Mouse (Mus musculus) gastrocnemius, postnatal 10 days (tissue): ENCODE measurements around the gene Casp8. TPM values are rescaled to one million over a fixed set of nuclear protein-coding genes. Genes with fewer than 3 reads are reported as not detected.
"Not testable (repeated sequence)": the region's sequence is repeated elsewhere in the genome, so short reads cannot be mapped to it uniquely, and the experiment has no call there.

ENCODE experiments used
- DNase-seq: peaks from one replicate; pipeline ENCODE4 v3.0.0; 2021; ENCODE audit warnings: mixed read lengths
- total RNA-seq, 2 experiments: library from RNA; stranded (reverse); gene quantifications; 2 replicates each; pipeline ENCODE4 v1.2.3; 2021

The Casp8 gene
- total RNA-seq, 2 experiments from 2014 or later, result 8.9 to 14.0 TPM

DNA sequence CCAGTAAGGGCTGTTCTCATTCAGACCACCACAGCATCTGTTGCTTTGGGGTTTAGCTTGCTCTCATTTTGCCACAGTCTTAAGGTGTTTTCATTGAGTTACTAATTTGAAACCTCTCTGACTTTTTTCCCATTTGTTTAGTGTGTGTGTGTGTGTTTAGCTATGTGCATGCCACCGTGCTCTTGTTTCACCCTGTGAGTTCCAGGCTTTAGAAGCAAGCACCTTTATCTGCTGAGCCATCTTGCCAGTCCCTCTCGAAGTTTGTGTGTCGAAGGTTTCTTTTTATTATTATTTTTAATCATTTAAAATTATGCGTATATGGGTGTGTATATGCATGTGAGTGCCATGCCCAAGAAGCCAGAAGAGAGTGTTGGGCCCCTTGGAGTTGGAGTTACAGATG, 3.7 kb downstream of the Casp8 start:
- DNase-seq, result no peak

DNA sequence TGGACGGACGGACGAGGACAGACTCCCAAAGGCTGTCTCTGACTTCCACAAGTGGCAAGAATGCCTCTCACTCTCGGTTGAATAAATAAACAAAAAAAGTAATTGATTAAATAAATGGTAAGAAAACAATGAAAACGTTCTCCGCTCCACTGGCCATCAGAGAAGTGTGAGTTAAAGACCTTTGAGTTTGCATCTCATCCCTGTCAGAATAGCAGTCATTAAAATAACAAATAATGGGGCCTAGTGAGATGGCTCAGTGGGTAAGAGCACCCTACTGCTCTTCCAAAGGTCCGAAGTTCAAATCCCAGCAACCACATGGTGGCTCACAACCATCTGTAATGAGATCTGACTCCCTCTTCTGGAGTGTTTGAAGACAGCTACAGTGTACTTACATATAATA, 5.5 kb downstream of the Casp8 start:
- not testable (repeated sequence) for DNase-seq

DNA sequence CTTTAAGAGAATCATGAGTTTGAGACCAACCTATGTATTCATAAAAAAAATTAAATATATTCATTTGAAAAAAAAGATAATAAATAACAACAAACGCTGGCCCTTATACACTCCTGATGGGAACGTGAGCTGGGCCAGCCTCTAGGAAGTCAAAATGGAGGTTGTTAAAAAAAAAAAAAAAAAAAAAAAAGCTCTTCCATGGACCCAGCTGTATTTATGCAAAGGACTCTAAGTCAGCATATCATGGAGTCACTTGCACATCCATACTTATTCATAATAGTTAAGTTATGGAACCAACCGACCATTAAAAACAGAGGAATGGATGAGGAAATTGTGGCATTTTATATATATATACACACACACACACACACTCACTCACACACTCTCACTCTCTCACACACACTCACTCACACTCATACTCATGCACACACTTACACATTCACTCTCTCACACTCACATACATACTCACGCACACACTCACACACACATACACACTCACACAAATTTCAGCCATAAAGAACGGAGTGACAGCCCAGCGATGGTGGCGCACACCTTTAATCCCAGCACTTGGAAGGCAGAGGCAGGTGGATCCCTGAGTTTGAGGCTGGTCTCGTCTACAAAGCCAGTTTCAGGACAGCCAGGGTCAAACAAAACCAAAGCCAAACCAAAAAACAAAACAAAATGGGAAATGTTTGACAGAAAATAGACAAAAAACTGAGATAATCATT, 6.5 kb downstream of the Casp8 start:
- no peak for DNase-seq

DNA sequence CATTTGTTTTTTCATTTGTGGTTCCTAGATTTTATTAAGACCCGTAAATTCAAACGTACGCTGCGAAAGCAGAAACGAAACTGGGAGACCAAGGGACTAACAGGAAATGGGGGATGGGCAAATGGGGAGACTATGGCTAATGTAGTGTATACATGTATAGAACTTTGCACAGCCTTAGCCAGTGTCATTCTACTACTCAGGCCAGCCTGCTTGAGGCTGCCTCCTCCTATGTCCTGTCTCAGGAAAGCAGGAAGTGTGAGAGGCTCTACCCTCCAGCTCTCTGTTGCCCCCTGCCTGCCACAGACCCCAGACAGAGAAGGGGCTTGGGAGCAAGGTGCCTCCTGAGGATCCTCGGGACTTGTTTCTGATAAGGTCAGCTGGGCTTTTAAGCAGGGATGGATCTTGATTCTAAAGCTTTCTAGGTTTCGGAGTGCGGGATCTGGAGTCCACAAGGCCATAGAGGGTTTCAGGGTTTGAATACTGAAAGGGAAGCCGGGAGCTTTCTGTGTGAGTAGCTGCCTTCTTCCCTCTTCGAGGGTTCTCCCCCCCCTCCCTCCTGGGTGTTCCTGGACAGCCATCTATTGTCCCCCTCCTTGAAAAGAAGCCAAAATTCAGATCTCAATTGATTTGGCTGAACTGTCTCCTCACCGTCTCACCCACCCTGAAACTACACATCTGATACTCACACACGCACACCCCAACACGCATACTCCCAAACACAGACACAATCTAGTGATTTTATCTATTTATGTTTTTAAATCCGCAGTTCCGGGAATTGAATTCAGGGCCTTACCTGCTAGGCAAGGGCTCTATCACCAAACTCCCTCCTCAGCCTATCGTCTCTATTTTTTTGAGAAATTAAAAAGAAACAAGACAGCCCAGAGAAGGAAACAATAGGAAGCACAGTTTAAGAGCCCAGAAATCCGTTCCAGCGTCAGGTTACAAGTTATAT, 7.4 kb downstream of the Casp8 start:
- peak; percentile 42 for DNase-seq

DNA sequence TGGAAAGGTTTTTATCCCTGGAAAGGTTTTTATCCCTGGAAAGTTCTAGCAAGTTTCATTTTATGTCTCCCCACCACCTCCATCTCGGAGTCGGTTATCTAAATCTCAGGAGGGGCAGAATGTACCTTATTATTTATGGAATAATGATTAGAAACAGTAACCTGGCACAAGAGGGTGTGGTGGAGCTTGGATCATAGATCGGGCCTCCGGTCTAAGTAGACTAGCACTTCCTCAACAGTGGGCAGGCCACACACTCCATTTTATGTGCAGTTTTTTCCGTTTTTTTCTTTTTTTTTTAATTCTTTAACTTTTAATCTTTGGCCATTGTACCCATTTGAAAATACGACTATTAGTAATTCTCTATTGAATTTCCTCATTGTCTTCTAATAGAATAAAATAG, 8.4 kb downstream of the Casp8 start:
- DNase-seq, result no peak

DNA sequence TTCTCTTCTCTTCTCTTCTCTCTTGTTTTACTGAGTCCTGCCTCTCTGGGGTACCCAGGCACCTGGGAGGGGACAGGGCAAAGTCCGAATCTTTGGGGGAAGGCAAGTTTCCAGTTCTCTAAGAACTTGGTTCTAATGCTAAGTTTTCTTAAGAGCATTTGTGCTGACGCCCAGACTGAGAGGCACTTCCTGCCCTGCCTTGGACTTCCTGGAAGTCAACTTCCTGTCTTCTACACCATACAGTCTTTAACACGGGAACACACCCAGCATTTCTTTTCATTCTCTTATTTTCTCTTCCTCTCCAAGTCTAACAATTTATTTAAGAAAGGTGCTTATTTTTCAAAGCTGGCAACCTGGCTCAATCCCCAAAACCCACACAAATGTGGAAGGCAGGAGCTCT, 11.5 kb downstream of the Casp8 start:
- DNase-seq, result no peak

DNA sequence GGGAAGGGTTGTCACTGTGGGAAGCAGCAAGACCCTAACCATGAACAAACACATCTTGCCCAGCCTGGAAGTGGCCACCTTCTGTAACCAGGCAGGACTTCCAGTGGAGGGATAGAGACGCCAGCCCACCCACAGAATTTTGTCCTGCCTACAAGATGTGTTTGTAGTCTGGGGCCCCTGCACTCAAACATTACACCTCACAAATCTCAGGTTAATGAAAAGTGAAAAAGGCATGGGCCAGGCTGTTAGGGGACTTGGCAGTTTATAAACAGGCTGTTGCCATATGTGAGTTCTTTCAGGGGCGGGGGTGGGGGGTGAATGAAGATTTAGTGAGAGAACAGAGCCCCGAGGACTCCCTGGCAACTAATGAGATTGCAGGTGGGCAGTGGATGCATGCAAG, 31.1 kb downstream of the Casp8 start:
- no peak for DNase-seq

DNA sequence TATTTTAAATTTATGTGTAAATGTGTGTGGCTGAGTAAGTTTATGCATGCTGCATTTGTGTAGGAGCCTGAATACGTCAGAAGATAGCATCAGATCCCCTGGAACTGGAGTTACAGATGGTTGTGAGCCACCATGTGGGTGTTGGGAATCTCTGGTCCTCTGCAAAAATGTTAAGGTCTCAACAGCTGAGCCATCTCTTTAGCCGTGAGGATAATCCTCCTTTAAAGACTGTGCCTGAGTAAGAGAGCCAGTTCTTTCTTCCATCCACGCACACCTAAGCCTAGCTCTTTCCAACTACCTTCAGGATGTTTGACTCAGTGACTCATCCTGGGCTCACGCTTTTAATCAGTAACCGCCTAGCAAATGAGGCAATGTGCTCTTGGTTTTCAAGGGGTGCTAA, 35.6 kb downstream of the Casp8 start:
- no peak for DNase-seq

DNA sequence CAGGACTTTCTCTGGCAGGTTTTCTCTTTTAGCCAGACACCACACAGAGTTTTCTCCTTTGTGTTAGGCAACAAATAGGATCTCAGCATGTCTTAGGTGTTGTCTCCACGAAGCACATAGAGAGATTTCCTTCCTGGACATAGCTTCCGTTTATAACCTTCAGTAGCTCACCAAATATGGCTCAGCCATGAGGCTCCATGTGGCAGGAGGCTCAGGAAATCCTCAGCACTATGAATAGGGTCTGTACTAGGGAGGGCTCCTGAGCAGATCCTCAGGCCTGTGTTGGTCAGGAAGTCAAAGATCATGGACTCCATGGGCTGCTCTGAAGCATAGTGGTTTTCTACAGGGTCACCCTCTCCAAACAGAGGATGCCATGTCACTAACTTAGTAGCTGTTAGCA, 37.0 kb downstream of the Casp8 start:
- no peak for DNase-seq

DNA sequence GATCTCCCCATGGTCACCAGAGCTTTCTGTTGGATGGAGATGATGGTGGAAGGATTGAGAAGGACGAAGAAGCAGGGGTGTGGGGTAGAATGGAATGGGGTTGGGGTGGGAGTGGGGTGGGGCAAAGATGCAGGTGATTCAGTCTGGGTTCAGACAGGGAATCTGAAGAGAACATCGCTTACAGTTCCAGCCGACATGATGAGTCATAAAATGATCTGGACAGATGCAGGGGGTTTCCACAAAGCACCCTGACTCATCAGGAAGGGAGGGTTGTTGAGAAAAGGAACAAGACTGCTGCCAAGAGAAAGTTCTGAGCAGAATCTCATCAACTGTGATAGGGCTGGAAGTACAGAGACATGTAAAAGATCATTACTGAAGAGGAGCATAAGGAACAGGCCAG, 61.6 kb downstream of the Casp8 start:
- not testable (repeated sequence) for DNase-seq

DNA sequence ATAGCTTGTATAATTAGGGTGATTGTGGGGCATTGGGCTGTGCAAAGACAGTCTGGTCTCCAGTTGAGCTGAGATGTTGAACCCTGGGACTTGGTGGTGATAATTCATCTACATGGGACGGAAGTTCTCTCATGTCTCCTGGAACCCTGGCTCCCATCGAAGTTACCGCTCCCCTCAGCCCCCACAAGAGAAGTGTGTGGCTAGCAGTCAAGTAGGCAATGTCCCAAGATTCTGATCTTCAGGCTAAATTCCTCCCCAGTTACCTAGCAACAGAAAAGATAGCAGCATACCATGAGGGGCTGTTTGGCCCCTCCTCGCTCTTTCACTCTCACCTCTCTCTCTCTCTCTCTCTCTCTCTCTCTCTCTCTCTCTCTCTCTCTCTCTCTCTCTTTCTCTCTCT, 64.0 kb downstream of the Casp8 start:
- not testable (repeated sequence) for DNase-seq

DNA sequence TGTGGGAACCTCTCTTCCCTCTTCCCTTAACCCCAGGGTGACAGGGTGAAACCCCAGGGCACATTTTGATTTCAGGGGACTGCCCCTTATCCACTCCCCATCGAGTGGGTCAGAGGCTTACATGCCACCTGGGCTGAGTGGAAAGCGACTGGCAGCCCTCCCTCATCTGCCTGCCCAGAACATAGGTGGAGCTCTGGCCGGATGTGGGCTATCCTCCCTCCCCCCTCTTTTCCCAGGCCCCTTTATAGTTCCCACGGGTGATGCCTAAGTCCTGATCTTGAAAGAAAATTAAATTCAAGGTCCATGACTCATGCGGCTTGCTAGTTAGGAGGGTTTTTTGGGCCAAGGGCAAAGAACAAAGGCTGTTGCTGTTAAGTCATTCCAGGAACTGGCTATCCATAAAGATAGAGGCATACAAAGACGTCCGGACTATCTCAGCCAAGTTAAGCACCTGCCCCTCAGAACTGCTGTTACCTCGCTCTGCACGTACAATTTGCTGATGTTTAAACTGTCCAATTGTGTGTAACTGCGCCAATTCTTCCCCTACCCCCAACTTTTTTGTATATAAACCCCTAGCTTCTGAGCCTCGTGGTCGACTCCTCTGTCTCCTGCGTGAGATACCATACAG, 64.7 kb downstream of the Casp8 start:
- DNase-seq, result not testable (repeated sequence)

DNA sequence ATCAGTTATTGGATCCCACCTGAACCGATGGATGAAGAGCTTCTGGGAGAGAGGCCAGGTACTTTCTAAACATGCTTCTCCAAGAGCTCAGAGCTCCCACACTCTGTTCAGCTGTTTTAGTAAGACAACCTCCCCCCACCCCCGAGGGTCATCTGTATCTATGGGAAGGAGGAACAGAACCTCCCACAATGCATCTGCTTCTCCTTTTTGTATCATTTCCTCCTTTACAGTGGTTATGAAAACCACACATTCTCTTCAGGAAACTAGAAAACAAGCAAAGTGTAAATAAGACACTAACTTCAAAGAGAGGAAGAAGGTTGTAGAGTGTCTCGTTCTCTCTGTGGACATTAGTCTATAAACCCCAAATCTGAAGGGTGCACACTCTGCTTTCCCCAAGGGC, 65.4 kb downstream of the Casp8 start:
- DNase-seq, result not testable (repeated sequence)

DNA sequence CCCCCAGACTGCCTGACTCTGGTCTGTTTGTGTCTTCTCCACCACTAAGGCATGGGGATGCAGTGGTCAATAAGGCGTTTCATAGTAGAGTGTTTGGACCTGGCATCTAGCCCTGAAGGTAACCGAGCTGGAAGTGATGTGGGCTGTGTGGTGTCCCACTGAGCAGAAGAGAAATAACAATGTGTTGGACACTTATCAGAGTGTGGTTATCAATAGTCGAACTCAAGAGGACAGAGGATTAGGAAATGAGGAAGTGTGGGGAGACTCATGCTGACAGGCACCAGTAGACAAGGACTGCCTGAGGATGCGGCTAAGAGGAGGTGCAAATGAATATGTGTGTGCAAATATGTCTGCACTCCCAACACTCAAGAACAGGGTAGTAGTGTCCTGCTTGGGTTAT, 81.3 kb downstream of the Casp8 start:
- DNase-seq, result not testable (repeated sequence)

DNA sequence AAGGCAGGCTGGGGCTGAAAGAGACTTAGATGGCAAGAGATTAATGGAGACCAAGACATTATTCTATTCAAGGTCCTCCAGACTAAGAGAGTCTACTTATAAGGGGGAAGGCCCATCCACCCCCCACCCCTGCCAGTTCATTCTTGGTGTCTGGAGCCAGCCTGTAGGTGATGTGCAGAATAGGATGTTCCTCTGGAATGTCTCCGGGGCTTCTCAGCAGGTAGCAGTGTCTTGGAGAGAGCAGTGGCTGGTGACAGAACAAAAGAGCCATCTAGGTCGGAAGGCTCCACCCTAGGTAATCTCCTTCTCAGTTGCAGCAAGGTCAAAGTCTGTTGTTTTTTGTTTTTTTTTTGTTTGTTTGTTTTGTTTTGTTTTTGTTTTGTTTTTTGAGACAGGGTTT, 84.1 kb downstream of the Casp8 start:
- DNase-seq, result not testable (repeated sequence)

DNA sequence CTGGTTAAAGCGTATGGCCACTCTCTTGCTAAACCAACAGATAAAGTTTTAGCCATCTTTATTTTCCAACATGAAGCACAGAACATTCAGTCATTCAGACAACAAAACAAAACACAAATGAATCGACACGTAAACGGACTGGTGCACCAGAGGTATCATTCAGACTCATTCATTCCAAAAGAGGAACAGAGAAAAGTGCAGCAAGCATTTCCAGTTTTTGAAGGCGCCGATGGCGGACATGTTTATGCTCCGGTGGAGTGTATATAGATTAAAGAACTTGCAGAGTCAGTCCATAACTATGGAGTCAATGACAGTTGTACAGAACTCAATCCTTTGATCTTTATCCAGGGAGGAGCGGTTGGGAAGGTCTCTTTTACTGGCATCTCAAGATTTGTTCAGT, 88.1 kb downstream of the Casp8 start:
- DNase-seq, result not testable (repeated sequence)

DNA sequence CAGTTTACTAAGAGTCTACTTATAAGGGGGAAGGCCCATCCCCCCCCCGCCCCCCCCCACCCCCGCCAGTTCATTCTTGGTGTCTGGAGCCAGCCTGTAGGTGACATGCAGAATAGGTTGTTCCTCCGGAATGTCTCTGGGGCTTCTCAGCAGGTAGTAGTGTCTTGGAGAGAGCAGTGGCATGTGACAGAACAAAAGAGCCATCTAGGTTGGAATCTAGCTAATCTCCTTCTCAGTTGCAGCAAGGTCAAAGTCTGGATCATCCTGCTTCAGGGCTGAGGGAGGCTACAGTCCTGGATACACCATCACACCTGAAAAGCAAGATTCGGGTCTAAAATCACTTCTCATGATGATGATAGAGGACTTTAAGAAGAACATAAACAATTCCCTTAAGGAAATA, 90.5 kb downstream of the Casp8 start:
- DNase-seq, result no peak

DNA sequence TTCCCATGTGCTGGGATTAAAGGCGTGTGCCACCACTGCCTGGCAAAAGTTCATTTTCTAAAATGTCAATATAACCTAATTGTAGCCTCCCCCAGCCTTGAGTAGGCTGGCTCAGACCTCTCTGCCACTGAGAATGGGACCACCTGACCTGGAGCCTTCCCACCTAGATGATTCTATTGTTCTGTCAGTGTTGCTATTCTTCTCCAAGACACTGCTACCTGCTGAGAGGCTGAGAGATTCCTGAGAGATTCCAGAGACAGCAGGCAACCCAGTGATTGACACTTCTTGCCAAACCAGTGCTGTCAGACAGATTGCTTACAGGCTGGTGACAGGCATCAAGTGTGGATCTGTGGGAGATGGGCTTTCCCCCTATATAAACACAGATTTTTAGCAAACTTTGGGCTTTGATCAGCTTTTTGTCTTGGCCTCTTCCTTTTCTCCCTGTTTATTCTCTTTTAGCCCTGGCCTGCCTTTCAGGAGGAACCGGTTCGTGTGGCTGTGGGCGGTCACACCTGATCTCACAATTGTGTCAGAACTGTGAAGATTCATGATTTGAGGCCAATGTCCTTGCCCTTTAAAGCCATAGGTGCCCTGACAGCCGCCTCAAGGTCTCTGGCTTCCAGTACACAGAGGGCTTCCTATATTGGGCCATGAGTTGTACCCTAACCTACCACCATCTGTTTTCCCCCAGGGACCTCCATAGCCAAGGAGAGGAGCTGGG, 94.8 kb downstream of the Casp8 start:
- DNase-seq, result no peak

DNA sequence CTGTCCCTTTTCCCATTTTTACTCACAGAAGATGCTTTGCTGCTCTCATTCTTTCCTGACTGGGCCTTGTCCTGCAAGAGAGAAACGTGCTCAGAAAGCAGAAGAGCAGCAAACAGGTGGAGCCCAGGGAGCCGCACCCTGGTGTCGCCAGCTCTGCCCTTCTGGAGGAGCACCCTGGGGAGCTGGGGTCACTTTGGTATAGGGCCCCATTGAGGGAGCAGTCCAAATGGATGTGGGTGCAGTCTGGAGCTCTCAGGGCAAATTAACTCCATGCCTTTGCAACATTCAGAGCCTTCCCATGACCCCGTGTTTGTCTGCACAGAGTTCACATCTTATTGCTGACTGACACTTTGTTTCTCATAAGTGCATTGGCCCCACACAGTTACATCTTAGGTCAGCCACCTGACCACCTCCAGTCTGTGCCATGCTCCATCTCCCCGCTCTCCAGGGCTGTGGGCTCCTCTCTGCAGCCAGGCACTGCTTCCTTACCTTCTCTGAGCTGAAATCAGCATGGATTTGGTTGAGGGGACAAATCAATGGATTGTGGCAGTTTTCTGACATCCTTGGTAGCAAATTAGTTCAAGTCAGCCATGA, 95.6 kb downstream of the Casp8 start:
- not testable (repeated sequence) for DNase-seq

DNA sequence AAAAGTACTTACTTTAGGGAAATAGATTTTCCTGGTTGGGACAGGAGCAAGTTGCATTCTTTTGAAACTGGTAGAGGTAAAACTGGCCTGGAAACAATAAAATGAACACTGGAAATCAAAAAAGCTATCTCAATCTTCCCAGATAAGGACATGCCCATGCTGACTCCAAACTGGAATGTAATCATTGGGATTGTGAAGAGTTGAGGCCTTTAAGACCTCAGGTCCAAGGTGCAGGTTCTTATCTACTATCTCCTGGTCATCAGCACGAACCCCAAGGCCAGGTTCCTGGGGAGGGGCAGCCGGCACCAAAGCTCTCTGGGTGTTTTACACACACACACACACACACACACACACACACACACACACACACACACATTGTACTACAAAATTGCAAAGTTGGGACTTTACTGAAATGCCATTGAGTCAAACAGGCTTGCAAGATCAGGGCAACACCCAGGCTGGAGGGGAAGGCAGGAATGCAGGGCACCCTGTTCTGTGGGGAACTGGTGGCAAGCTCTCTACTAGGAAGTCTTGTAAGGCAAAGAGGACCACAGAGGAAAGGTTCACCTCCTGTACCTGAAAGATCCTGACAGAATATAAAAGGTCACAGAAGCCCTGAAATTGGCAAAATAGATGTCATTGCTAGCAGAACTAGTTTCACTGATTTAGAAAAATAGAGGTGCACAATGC, 96.5 kb downstream of the Casp8 start:
- DNase-seq, result not testable (repeated sequence)

DNA sequence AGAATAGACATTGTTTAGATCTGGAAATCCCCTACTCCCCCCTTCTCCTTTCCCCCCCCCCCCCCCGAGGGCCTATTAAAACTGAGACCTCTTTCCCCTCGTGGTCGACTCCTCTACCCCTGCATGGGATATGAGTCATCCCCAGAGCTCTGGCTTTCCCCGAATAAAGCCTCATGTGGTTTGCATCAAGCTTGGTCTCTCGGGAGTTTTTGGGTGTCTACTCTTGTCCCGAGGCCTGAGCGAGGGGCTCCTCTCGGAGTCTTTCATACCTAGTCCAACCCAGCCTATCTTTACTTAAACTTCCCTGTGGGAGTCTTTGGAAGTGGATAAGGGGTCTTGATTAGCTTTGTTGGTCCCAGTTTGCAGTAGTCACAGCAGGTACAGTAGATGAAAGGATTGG, 97.2 kb downstream of the Casp8 start:
- DNase-seq, result not testable (repeated sequence)
